Mouse (Mus musculus) midbrain, embryonic 15.5 days (tissue): Measurements from ENCODE around the gene Bmpr1b. TPM values are rescaled to one million over a fixed set of nuclear protein-coding genes. Genes with fewer than 3 reads are reported as not detected.
A peak's percentile ranks its signal among the peaks of the same experiment; 100 is the strongest.

Experiments used
- ATAC-seq: fragments of 200-750 bp; cut with Nextera tagmentation; replicated peaks from 2 replicates; pipeline ENCODE4 v1.8.0; 2017; ENCODE audit warnings: moderate TSS enrichment
- H3K27ac ChIP-seq: fragments of 300-500 bp; sonication (generic); 2 replicates; pipeline ENCODE4 v1.5.1; 2015; ENCODE audit warnings: mild to moderate bottlenecking, inconsistent platforms
- H3K27me3 ChIP-seq: fragments of 300-500 bp; sonication (generic); replicated peaks from 2 replicates; pipeline ENCODE4 v1.6.1; 2015; ENCODE audit warnings: inconsistent platforms
- H3K36me3 ChIP-seq: fragments of 300-500 bp; sonication (generic); replicated peaks from 2 replicates; pipeline ENCODE4 v1.6.1; 2015; ENCODE audit warnings: inconsistent platforms
- H3K4me1 ChIP-seq: fragments of 300-500 bp; sonication (generic); 2 replicates; pipeline ENCODE4 v1.6.1; 2015; ENCODE audit warnings: inconsistent platforms
- H3K4me2 ChIP-seq: fragments of 300-500 bp; sonication (generic); 2 replicates; pipeline ENCODE4 v1.6.1; 2015; ENCODE audit warnings: inconsistent platforms, mild to moderate bottlenecking, moderate library complexity
- H3K4me3 ChIP-seq: fragments of 300-500 bp; sonication (generic); 2 replicates; pipeline ENCODE4 v1.5.1; 2015; ENCODE audit warnings: mild to moderate bottlenecking, inconsistent platforms
- H3K9ac ChIP-seq: fragments of 300-500 bp; sonication (generic); 2 replicates; pipeline ENCODE4 v1.6.1; 2015; ENCODE audit warnings: mild to moderate bottlenecking, inconsistent platforms
- H3K9me3 ChIP-seq: fragments of 300-500 bp; sonication (generic); 2 replicates; pipeline ENCODE4 v1.6.1; 2016; ENCODE audit warnings: inconsistent platforms
- WGBS: fragments of 180-500 bp; shearing (Covaris S2); methylation state at CpG from one replicate; pipeline ENCODE4 v1.1.7; 2015; ENCODE audit warnings: mixed read lengths; 5-methylcytosine and 5-hydroxymethylcytosine counted together
- polyA plus RNA-seq: library from polyadenylated mRNA; unstranded; fragments of >200 nt; fragmentation: Nextera tagmentation; extraction: Ambion mirVana; gene quantifications from 2 replicates; pipeline ENCODE4 v1.2.1, GENCODE M21; 2015

Gene Bmpr1b
- polyA plus RNA-seq, 1 experiment from 2014 or later: 2.3 TPM

GRCm38 (mm10) chr3:142104027-142104805 is 65.0 kb downstream of the Bmpr1b start:
- H3K27me3 ChIP-seq: no peaks in the 10 kb centered on the region
- H3K27ac ChIP-seq: no peak overlapping the region
- H3K4me1 ChIP-seq: no peaks in the 10 kb centered on the region
- ATAC-seq: no peak; the same call in 1 of the 2 replicates
- H3K4me3 ChIP-seq: no peak overlapping the region
- no peak overlapping the region for H3K4me2 ChIP-seq
- H3K9ac ChIP-seq: no peak overlapping the region
- WGBS: 71% methylated on average over 10 of the region's 10 CpGs
- no peaks in the 10 kb centered on the region for H3K36me3 ChIP-seq
- no peaks in the 10 kb centered on the region for H3K9me3 ChIP-seq

GRCm38 (mm10) chr3:142103622-142104021 is 65.6 kb downstream of the Bmpr1b start:
- 46% methylated on average over 4 of the region's 4 CpGs for WGBS
- Histone ChIP-seq H3K4me1 (no peaks in the 10 kb centered on the region), H3K9me3 (no peaks in the 10 kb centered on the region), H3K4me2 (no peak overlapping the region), H3K27me3 (no peaks in the 10 kb centered on the region), H3K4me3 (no peak overlapping the region), H3K27ac (no peak overlapping the region), H3K9ac (no peak overlapping the region), H3K36me3 (no peaks in the 10 kb centered on the region)
- ATAC-seq: no peak; the same call in 1 of the 2 replicates

GRCm38 (mm10) chr3:142099151-142099550 is 70.1 kb downstream of the Bmpr1b start:
- Histone ChIP-seq H3K4me2 (no peak overlapping the region), H3K4me3 (no peak overlapping the region), H3K27ac (no peak overlapping the region), H3K36me3 (no peaks in the 10 kb centered on the region), H3K9ac (no peak overlapping the region), H3K4me1 (no peaks in the 10 kb centered on the region), H3K27me3 (no peaks in the 10 kb centered on the region), H3K9me3 (no peaks in the 10 kb centered on the region)
- 81% methylated on average over 2 of the region's 2 CpGs for WGBS
- no peak for ATAC-seq

- Histone ChIP-seq H3K9ac (no peak overlapping the region), H3K4me1 (no peaks in the 10 kb centered on the region), H3K27ac (no peak overlapping the region), H3K36me3 (no peaks in the 10 kb centered on the region), H3K9me3 (no peaks in the 10 kb centered on the region), H3K4me2 (no peak overlapping the region), H3K4me3 (no peak overlapping the region), H3K27me3 (no peaks in the 10 kb centered on the region)
- no peak for ATAC-seq
- 80% methylated on average over 4 of the region's 4 CpGs for WGBS
These were observed 75.2 kb downstream of the Bmpr1b start for GRCm38 (mm10) chr3:142094049-142094448.

- no peaks in the 10 kb centered on the region for H3K9me3 ChIP-seq
- 87% methylated on average over 4 of the region's 4 CpGs for WGBS
- H3K36me3 ChIP-seq: no peaks in the 10 kb centered on the region
- no peak overlapping the region for H3K4me3 ChIP-seq
- no peaks in the 10 kb centered on the region for H3K27me3 ChIP-seq
- H3K9ac ChIP-seq: no peak overlapping the region
- no peak overlapping the region for H3K4me2 ChIP-seq
- H3K4me1 ChIP-seq: no peaks in the 10 kb centered on the region
- no peak for ATAC-seq
- H3K27ac ChIP-seq: no peak overlapping the region
These were observed 79.5 kb downstream of the Bmpr1b start for GRCm38 (mm10) chr3:142089684-142090083.

- no peak for ATAC-seq
- no peak overlapping the region for H3K9ac ChIP-seq
- WGBS: 79% methylated on average over 3 of the region's 3 CpGs
- H3K9me3 ChIP-seq: no peaks in the 10 kb centered on the region
- no peaks in the 10 kb centered on the region for H3K4me1 ChIP-seq
- no peak overlapping the region for H3K4me2 ChIP-seq
- no peaks in the 10 kb centered on the region for H3K27me3 ChIP-seq
- no peak overlapping the region for H3K4me3 ChIP-seq
- H3K27ac ChIP-seq: no peak overlapping the region
- no peaks in the 10 kb centered on the region for H3K36me3 ChIP-seq
These were observed 83.3 kb downstream of the Bmpr1b start for GRCm38 (mm10) chr3:142085938-142086337.

GRCm38 (mm10) chr3:142084091-142084490 is 85.1 kb downstream of the Bmpr1b start:
- H3K9me3 ChIP-seq: no peaks in the 10 kb centered on the region
- H3K9ac ChIP-seq: no peak overlapping the region
- no peaks in the 10 kb centered on the region for H3K4me1 ChIP-seq
- no peak for ATAC-seq
- H3K27me3 ChIP-seq: no peaks in the 10 kb centered on the region
- H3K4me3 ChIP-seq: no peak overlapping the region
- H3K4me2 ChIP-seq: no peak overlapping the region
- WGBS: 46% methylated on average over 1 of the region's 1 CpGs
- no peak overlapping the region for H3K27ac ChIP-seq
- H3K36me3 ChIP-seq: no peaks in the 10 kb centered on the region

- Histone ChIP-seq H3K4me1 (no peaks in the 10 kb centered on the region), H3K27ac (no peak overlapping the region), H3K27me3 (no peaks in the 10 kb centered on the region), H3K9me3 (no peaks in the 10 kb centered on the region), H3K36me3 (no peaks in the 10 kb centered on the region), H3K4me3 (no peak overlapping the region), H3K9ac (no peak overlapping the region), H3K4me2 (no peak overlapping the region)
- 88% methylated on average over 3 of the region's 3 CpGs for WGBS
- ATAC-seq: no peak
These were observed 91.4 kb downstream of the Bmpr1b start for GRCm38 (mm10) chr3:142077723-142078302.

- Histone ChIP-seq H3K4me2 (no peak overlapping the region), H3K36me3 (no peaks in the 10 kb centered on the region), H3K27ac (no peak overlapping the region), H3K4me1 (no peaks in the 10 kb centered on the region), H3K4me3 (no peak overlapping the region), H3K27me3 (no peaks in the 10 kb centered on the region), H3K9me3 (no peaks in the 10 kb centered on the region), H3K9ac (no peak overlapping the region)
- no peak for ATAC-seq
- WGBS: 89% methylated on average over 5 of the region's 5 CpGs
These were observed 97.6 kb downstream of the Bmpr1b start for GRCm38 (mm10) chr3:142071601-142072000.

GRCm38 (mm10) chr3:142066792-142067346 is 102.4 kb downstream of the Bmpr1b start:
- no peaks in the 10 kb centered on the region for H3K9me3 ChIP-seq
- H3K27ac ChIP-seq: no peak overlapping the region
- H3K4me2 ChIP-seq: no peak overlapping the region
- WGBS: 82% methylated on average over 1 of the region's 1 CpGs
- no peak for ATAC-seq
- 0 out of 2 replicates have a peak, but pooled peaks cover 3% of the 10 kb centered on the region for H3K4me1 ChIP-seq
- H3K9ac ChIP-seq: no peak overlapping the region
- no peaks in the 10 kb centered on the region for H3K36me3 ChIP-seq
- no peak overlapping the region for H3K4me3 ChIP-seq
- H3K27me3 ChIP-seq: no peaks in the 10 kb centered on the region

GRCm38 (mm10) chr3:142065111-142065510 is 104.1 kb downstream of the Bmpr1b start:
- no peak for ATAC-seq
- 75% methylated on average over 5 of the region's 5 CpGs for WGBS

GRCm38 (mm10) chr3:142063536-142064226 is 105.5 kb downstream of the Bmpr1b start:
- Histone ChIP-seq H3K36me3 (no peaks in the 10 kb centered on the region), H3K4me1 (0 out of 2 replicates have a peak, but pooled peaks cover 3% of the 10 kb centered on the region), H3K27me3 (no peaks in the 10 kb centered on the region), H3K4me2 (no peak overlapping the region), H3K4me3 (no peak overlapping the region), H3K9ac (no peak overlapping the region), H3K27ac (no peak overlapping the region), H3K9me3 (no peaks in the 10 kb centered on the region)
- 31% methylated on average over 12 of the region's 12 CpGs for WGBS
- peak; percentile 73 for ATAC-seq

More at GRCm38 (mm10) chr3:142065111-142065510, 104.1 kb downstream of the Bmpr1b start:
- Histone ChIP-seq H3K4me3 (no peak overlapping the region), H3K9ac (no peak overlapping the region), H3K9me3 (no peaks in the 10 kb centered on the region), H3K4me2 (no peak overlapping the region), H3K27ac (no peak overlapping the region), H3K36me3 (no peaks in the 10 kb centered on the region), H3K4me1 (0 out of 2 replicates have a peak, but pooled peaks cover 3% of the 10 kb centered on the region), H3K27me3 (no peaks in the 10 kb centered on the region)
